Mouse (Mus musculus) liver, embryonic 16.5 days (tissue): ENCODE measurements around the gene Fgf14. TPM values are rescaled to one million over a fixed set of nuclear protein-coding genes. Genes with fewer than 3 reads are reported as not detected.

ENCODE experiments used
- ATAC-seq: fragments of 200-750 bp; cut with Nextera tagmentation; 2 replicates; pipeline ENCODE4 v1.8.0; 2017; ENCODE audit warnings: low read depth, mild to moderate bottlenecking, moderate number of reproducible peaks, moderate library complexity
- H3K27ac ChIP-seq: fragments of 300-500 bp; sonication (generic); 2 replicates; pipeline ENCODE4 v1.5.1; 2014; ENCODE audit warnings: mild to moderate bottlenecking, low read length
- H3K27me3 ChIP-seq: fragments of 300-500 bp; sonication (generic); 2 replicates; pipeline ENCODE4 v1.6.1; 2014; ENCODE audit warnings: low read depth, low read length, mixed read lengths; ENCODE audit not compliant: control insufficient read depth, insufficient read depth
- H3K36me3 ChIP-seq: fragments of 300-500 bp; sonication (generic); 2 replicates; pipeline ENCODE4 v1.6.1; 2014; ENCODE audit warnings: mild to moderate bottlenecking; ENCODE audit not compliant: control insufficient read depth, insufficient read depth
- H3K4me1 ChIP-seq: fragments of 300-500 bp; sonication (generic); 2 replicates; pipeline ENCODE4 v1.6.1; 2014; ENCODE audit warnings: low read depth, low read length, mixed read lengths; ENCODE audit not compliant: control insufficient read depth
- H3K4me2 ChIP-seq: fragments of 300-500 bp; sonication (generic); 2 replicates; pipeline ENCODE4 v1.6.1; 2014; ENCODE audit warnings: low read depth, low read length, mixed read lengths
- H3K4me3 ChIP-seq: fragments of 300-500 bp; sonication (generic); 2 replicates; pipeline ENCODE4 v1.5.1; 2014; ENCODE audit warnings: low read depth, mild to moderate bottlenecking, low read length
- H3K9ac ChIP-seq: fragments of 300-500 bp; sonication (generic); 2 replicates; pipeline ENCODE4 v1.6.1; 2014; ENCODE audit warnings: low read depth, low read length
- H3K9me3 ChIP-seq: fragments of 300-500 bp; sonication (generic); replicated peaks from 2 replicates; pipeline ENCODE4 v1.6.1; 2016; ENCODE audit warnings: low read length; ENCODE audit not compliant: control insufficient read depth
- WGBS: fragments of 180-500 bp; shearing (Covaris S2); extraction: QIAGEN DNeasy Blood & Tissue Kit; methylation state at CpG from one replicate; pipeline ENCODE4 v1.1.7; 2014; ENCODE audit not compliant: insufficient replicate concordance; 5-methylcytosine and 5-hydroxymethylcytosine counted together
- polyA plus RNA-seq: library from polyadenylated mRNA; unstranded; fragments of >200 nt; fragmentation: Nextera tagmentation; extraction: Ambion mirVana; gene quantifications from 2 replicates; pipeline ENCODE4 v1.2.1, GENCODE M21; 2015

Gene Fgf14
- polyA plus RNA-seq, 1 experiment from 2014 or later = not detected

DNA sequence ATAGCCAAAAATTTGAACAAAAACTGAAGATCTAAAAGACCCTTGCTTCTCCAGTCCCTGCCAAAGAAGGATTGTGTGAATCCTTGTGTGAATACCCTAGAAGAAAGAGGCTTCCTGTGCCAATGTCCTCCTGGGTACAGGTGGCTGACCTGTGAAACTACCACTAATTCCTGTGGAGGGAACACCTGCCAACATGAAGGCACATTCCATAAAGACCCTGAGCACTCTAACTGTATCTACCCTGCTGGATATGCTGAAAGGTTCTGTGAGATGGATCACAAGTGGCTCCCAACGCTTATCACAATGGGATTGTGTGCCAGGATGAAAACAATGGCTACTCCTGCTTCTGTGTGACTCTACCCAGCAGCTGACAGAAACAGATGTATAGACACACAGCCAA lies 144.9 kb downstream of the Fgf14 start:
- no peaks in the 10 kb centered on the region for H3K27me3 ChIP-seq
- no peaks in the 10 kb centered on the region for H3K4me1 ChIP-seq
- H3K27ac ChIP-seq = no peak overlapping the region
- no peak overlapping the region for H3K4me3 ChIP-seq
- H3K4me2 ChIP-seq = no peak overlapping the region
- H3K36me3 ChIP-seq = no peaks in the 10 kb centered on the region
- no peak overlapping the region for H3K9ac ChIP-seq
- ATAC-seq = no peak
- H3K9me3 ChIP-seq = no peaks in the 10 kb centered on the region
- 37% methylated on average over 1 of the region's 1 CpGs for WGBS

DNA sequence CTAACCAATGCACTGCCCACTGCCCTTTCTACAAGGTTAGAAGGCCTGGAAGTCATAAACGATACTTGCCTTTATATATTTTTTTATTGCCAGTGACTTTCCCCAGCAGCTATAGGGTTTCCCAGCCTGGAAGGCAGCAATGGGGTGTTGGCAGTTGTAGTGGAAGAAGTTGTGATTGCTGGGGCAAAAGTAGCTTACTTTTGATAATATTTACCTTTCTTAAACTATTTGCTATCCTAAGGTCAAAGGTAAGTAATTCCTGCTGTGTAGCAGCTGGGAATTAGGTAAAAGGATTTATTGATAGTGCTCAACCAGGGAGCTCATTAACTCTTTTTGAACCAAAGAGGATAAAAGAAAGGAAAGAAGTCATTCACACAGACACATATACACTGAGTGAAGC lies 164.9 kb downstream of the Fgf14 start:
- no peaks in the 10 kb centered on the region for H3K27me3 ChIP-seq
- no peaks in the 10 kb centered on the region for H3K4me1 ChIP-seq
- H3K27ac ChIP-seq = no peak overlapping the region
- H3K9ac ChIP-seq = no peak overlapping the region
- no peaks in the 10 kb centered on the region for H3K36me3 ChIP-seq
- WGBS = 59% methylated on average over 1 of the region's 1 CpGs
- H3K9me3 ChIP-seq = no peaks in the 10 kb centered on the region
- ATAC-seq = peak; percentile 48; the same call in 1 of the 2 replicates
- no peak overlapping the region for H3K4me3 ChIP-seq
- no peak overlapping the region for H3K4me2 ChIP-seq

DNA sequence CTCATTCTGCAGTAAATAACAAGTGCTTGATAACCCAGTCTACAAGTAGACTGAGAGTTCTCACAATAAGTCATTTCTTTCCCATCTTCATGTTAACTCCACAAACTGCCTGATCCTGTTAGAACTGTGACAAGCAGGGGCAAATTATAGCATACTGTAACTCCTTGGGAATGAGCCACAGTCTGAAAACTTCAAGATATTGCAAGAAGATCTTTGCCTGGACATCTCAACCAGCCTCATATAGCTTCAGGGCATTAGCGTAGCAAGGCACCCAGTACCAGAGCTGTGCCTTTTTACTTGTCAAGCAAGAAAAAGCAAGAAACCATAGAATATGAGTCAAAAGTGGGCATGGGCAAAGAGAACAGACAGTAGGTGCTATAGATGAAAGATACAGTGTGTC lies 188.0 kb downstream of the Fgf14 start:
- Histone ChIP-seq H3K4me2 (no peak overlapping the region), H3K4me1 (no peaks in the 10 kb centered on the region), H3K9ac (no peak overlapping the region), H3K4me3 (no peak overlapping the region), H3K27ac (no peak overlapping the region), H3K9me3 (no peaks in the 10 kb centered on the region), H3K36me3 (no peaks in the 10 kb centered on the region), H3K27me3 (no peaks in the 10 kb centered on the region)
- WGBS = 68% methylated on average over 1 of the region's 1 CpGs
- no peak for ATAC-seq

DNA sequence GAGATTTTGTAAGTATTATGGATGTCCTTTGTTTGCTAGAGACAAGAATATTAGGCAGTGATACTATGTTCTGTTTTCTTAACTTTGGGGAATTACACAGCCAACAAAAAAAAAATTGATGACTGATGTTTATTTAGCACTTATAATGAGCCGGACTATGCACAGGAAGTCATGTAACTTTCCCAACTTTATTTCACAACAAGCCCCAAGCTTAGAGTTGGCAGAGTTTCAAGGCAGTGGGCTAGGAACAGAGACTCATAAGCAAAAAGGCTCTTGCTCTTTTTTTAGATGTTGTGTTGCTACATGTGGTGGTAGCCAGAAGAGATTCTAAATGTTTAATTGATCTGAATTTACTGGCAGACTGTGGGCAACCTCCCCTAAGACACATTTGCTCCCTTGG lies 191.7 kb downstream of the Fgf14 start:
- peak; percentile 53 for ATAC-seq
- Histone ChIP-seq H3K27ac (no peak overlapping the region), H3K4me2 (no peak overlapping the region), H3K9me3 (no peaks in the 10 kb centered on the region), H3K36me3 (no peaks in the 10 kb centered on the region), H3K27me3 (no peaks in the 10 kb centered on the region), H3K9ac (no peak overlapping the region), H3K4me3 (no peak overlapping the region), H3K4me1 (no peaks in the 10 kb centered on the region)
- WGBS = 46% methylated on average over 1 of the region's 1 CpGs

DNA sequence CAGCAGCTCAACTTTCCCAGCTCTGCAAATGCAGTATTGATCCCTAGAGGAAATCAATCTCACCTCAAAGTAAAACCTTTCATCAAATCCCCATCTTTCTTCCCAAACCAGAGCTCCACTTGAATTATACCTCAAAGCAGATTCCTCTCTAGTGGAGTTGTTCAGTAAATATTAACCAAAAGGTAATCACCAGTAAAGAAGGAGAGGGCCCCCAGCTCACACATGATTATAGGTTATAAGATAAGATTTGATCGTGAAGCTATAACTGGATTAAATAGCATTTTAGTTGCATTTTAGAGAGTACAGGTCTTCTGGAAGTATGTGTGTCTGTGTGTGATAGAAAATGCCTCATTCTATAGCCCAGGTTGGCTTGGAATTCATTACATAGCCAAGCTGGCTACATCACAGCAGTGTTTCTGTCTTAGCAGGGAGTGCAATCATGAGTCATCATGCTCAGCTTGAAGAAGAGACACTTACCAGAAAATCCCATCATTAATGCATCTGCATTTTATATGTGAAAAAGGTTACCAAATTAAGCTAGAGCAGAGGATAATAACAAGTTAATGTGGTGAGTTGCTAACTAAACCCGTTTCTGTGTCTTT lies 202.8 kb downstream of the Fgf14 start:
- Histone ChIP-seq H3K4me1 (no peaks in the 10 kb centered on the region), H3K9ac (no peak overlapping the region), H3K4me3 (no peak overlapping the region), H3K4me2 (no peak overlapping the region), H3K27me3 (no peaks in the 10 kb centered on the region), H3K9me3 (no peaks in the 10 kb centered on the region), H3K36me3 (no peaks in the 10 kb centered on the region), H3K27ac (no peak overlapping the region)
- WGBS = 51% methylated on average over 2 of the region's 2 CpGs
- no peak for ATAC-seq

DNA sequence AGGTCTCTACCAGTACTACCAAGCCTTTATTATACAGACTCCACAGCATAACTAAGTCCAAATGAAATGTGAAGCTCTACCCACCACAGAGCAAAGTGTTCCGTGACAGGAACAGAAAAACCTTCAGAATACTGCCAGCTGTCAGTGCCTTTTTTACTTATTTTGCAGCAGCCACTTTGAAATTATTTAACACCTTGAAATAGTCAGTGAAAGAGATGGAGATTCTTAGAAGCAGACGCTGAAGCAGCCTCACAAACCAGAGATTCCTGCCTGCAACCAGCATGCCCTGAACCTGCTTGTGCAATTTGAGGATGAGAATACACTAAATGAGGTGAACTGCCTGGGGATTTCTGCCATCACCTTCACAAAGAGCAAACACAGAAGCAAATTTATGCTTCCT lies 206.0 kb downstream of the Fgf14 start:
- no peaks in the 10 kb centered on the region for H3K27me3 ChIP-seq
- ATAC-seq = no peak
- no peaks in the 10 kb centered on the region for H3K4me1 ChIP-seq
- no peaks in the 10 kb centered on the region for H3K36me3 ChIP-seq
- no peak overlapping the region for H3K9ac ChIP-seq
- no peak overlapping the region for H3K27ac ChIP-seq
- H3K9me3 ChIP-seq = no peaks in the 10 kb centered on the region
- no peak overlapping the region for H3K4me2 ChIP-seq
- WGBS = 49% methylated on average over 2 of the region's 2 CpGs
- no peak overlapping the region for H3K4me3 ChIP-seq

DNA sequence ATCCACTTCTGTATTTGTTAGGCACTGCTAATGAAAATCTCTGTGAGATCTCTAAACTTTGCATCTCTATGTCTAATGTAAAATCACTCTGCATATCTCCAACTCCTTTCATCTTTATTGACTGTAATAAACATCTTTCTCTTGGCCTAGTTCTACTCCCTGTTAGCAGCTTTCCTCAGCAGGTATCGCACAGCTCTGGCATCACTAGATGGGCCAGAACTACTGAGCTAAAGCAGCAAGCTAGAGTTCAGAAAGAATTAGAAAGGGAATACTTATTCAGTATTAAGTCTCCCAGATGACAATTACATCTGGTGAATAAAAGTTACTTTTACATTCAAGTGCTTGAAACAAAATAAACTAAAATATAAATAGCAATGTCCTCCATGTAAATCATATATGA lies 221.8 kb downstream of the Fgf14 start:
- H3K4me1 ChIP-seq = no peaks in the 10 kb centered on the region
- no peak overlapping the region for H3K4me3 ChIP-seq
- WGBS = 73% methylated on average over 1 of the region's 1 CpGs
- no peak overlapping the region for H3K9ac ChIP-seq
- H3K9me3 ChIP-seq = no peaks in the 10 kb centered on the region
- no peaks in the 10 kb centered on the region for H3K36me3 ChIP-seq
- ATAC-seq = no peak
- H3K27me3 ChIP-seq = no peaks in the 10 kb centered on the region
- no peak overlapping the region for H3K4me2 ChIP-seq
- no peak overlapping the region for H3K27ac ChIP-seq

DNA sequence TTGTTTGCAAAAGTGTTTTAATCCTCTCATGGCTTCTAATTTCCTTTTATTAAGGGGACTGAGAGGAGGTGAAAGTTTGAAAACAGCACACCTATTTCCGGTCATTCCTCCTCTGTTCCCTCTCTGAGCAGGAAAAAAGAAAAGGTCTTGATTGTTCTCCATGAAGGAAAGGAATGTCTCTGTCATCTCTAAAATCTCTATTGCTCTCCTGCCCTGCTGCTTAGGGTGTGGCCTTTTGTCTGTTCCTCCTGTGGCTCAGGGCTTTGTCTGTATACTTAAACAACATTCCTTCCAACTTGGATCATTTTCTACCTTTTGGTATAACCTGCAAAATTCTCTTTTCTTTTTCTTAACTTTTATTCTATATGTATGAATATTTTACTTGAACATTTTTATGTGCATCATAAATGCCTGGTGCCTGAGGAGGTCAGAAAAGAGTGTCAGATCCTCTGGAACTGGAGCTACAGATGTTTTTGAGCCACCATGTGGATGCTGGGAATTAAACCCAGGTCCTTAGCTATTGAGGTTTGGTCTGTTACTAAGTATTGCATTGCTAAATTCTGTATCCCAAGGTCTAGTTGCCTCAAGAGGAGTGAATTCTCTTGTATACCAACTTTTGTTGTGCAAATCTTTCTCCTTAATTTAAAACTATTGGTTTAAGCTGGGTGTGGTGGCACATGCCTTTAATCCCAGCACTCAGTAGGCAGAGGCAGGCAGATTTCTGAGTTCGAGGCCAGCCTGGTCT lies 230.7 kb downstream of the Fgf14 start:
- Histone ChIP-seq H3K9ac (no peak overlapping the region), H3K4me2 (no peak overlapping the region), H3K36me3 (no peaks in the 10 kb centered on the region), H3K4me1 (no peaks in the 10 kb centered on the region), H3K4me3 (no peak overlapping the region), H3K9me3 (no peaks in the 10 kb centered on the region), H3K27me3 (no peaks in the 10 kb centered on the region), H3K27ac (no peak overlapping the region)
- 47% methylated on average over 2 of the region's 2 CpGs for WGBS
- ATAC-seq = no peak

DNA sequence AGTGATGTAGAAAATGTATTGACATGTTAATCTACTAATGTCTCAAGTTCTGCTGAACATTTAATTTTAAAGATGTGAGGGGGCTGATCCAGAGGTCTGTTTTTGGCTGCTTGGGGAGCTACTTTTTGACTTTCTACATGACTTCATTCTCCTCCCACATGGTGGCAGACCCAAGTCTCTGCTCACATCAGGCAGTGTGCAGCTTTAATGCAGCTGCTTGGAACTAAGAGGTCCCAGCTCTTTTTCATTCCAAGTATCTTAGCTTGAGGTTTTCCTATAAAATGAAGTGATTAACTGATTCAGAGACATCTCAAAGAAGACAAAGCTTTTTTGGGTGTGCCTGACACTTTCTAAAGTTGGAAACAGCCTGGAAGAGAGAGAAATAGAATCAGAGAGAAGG lies 232.1 kb downstream of the Fgf14 start:
- H3K4me1 ChIP-seq = no peaks in the 10 kb centered on the region
- no peak overlapping the region for H3K27ac ChIP-seq
- H3K9me3 ChIP-seq = no peaks in the 10 kb centered on the region

More for the DNA sequence above, 232.1 kb downstream of the Fgf14 start:
- Histone ChIP-seq H3K4me2 (no peak overlapping the region), H3K27me3 (no peaks in the 10 kb centered on the region), H3K36me3 (no peaks in the 10 kb centered on the region), H3K4me3 (no peak overlapping the region), H3K9ac (no peak overlapping the region)
- ATAC-seq = no peak
